Mouse (Mus musculus) liver, embryonic 14.5 days (tissue): ENCODE measurements around the gene BC029722.

ENCODE experiments used
- CTCF ChIP-seq: IDR thresholded peaks from 2 replicates; pipeline ENCODE4 v1.5.1; 2016; ENCODE audit warnings: antibody characterized with exemption, low read depth, control low read depth
- EP300 ChIP-seq: IDR thresholded peaks from 2 replicates; pipeline ENCODE4 v1.6.1; 2016; ENCODE audit warnings: antibody characterized with exemption, low read depth

- no peak for TF ChIP-seq CTCF
- TF ChIP-seq EP300, result no peak
Observed at GRCm38 (mm10) chr2:155774927-155775684, 44.1 kb downstream of the BC029722 start, which contains the start of gene Mmp24.
